Mouse (Mus musculus): Measurements from ENCODE around the gene Surf4.
"Not testable (repeated sequence)": the region's sequence is repeated elsewhere in the genome, so short reads cannot be mapped to it uniquely, and the experiment has no call there.

Surf4 gene

DNA sequence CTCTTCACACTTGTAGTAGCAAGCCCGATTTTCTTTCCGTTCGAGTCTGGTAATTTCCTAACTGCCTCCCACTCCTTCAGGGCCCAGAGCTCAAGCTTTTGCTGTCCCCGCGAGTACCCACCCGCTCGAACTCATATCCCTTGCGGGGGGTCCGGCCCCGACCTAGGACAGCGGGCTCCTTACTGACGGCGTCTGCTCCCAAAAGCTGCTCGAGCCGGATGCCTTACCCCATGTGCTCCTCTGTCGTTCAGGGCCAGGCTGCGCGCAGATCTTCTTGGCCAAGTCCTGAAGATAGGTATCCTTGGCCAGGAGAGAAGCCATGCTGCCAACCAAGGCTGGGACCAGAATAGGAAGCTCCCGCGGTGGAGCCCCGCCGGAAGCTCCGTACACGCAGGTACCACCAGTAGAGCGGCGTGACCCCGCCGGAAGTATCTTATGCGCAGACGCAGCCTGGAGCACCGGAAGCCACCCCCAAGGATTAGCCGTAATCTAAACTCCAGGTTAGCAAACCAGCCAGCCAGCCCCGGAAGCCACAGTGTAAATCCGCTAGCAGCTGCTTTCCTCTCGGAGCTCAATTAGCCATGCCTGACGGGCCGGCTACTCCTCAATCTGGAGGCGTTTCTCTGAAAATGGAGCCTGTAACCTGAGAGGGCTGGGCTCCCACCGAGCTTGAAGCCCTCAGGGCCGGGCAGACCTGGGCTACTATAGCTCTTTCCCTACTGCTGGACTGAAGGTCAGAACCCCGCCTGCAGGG, 31.1 kb downstream of the Surf4 start, which contains the start of gene Surf6:
Gene Surf6, minus strand, starts transcription at position 413 of the 754 bp plus-strand sequence.
- DNase-seq (ENCODE audit: low spot score in 2 of 2) = peak; percentile 97 to 98

DNA sequence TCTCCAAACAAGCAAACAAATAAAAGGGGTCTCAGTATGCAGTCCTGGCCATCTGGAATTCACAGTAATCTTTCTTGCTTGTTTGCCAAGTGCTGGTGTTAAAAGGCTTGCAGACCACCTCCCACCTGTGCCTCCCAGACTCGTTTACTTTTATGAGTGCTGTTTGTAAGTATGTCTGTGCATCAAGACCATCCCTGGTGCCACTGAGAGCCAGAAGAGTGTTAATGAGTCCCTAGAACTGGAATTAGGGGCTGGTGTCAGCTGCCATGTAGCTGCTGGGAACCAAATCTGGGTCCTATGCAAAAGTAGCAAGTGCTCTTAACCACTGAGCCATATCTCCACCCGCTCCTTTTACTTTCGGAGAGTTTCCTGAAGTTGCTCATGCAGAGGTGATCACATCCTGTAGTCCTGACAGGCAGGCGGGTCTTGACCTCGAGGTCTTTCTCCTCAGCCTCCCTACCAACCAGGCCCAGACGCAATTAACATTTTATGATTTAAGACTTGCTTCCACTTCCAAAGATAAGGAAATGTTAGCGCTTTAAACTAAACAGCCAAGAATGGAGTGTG, 31.8 kb downstream of the Surf4 start:
- no peak for DNase-seq (ENCODE audit: low spot score in 2 of 2)

DNA sequence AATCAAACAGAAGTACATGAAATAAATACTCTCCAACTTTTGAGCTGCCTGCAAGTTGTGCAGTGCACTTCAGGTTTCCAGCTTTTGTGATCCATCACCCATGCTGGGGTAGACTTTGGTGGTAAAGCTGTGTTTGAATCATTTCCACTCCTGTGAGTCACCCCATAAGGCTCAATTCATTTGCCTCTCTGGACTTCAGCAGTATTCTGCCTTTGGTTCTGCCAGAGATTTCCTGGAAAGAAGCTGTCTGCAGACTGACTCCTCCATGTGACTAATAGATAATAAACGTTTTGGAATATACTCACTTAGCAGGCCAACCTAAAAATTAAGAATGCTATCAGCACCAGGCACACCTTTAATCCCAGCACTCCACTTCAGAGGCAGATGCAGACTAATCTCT, 33.0 kb downstream of the Surf4 start:
- no peak for DNase-seq (ENCODE audit: low spot score in 2 of 2)

DNA sequence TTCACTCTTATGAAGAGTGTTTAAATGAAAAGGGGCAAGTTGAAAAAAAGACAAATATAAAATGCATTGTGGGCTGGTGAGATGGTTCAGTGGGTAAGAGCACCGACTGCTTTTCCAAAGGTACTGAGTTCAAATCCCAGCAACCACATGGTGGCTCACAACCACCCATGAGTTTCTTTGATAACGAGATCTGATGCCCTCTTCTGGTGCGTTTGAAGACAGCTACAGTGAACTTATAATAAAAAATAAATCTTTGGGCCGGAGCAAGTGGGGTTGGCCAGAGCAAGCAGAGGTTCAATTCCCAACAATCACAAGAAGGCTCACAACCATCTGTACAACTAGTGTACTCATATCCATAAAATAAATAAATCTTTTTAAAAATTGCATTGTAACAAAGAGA, 37.8 kb downstream of the Surf4 start:
- DNase-seq (ENCODE audit: low spot score in 2 of 2) = no peak

DNA sequence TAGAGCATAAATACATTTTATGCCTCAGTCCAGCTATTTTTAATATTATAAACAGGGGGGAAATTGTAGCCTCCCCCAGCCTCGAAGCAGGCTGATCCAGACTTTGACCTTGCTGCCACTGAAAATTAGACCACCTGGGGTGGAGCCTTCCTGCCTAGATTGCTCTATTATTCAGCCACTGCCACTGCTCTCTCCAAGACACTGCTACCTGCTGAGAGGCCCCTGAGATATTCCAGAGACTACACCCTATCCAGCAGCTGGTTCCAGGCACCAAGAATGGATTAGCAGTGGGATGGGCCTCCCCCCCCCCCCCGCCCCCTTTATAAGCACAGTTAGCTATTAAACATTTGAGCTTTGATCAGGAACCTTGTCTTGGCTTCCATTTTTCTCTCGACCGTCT, 47.6 kb downstream of the Surf4 start:
- not testable (repeated sequence) for DNase-seq (ENCODE audit: low spot score in 2 of 2)

DNA sequence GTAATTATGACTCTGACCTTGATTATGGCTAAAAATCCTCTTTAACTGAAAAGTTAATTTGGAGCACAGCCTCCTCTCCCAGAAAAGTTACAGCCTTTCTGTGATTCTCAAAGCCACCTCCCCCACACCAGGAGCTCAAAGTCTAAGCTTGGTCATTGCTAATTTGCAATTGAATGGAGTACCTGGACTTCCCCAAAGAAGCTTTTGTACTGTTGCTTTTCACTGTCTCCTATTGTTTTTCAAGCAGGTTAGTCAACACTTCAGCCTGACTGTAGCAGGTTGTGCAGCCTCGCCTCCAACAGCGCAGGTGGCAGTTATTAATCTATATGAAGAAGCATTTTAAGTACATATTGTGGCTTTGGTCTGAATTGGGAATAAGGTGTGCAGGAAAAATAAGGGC, 48.2 kb downstream of the Surf4 start:
- not testable (repeated sequence) for DNase-seq (ENCODE audit: low spot score in 2 of 2)

DNA sequence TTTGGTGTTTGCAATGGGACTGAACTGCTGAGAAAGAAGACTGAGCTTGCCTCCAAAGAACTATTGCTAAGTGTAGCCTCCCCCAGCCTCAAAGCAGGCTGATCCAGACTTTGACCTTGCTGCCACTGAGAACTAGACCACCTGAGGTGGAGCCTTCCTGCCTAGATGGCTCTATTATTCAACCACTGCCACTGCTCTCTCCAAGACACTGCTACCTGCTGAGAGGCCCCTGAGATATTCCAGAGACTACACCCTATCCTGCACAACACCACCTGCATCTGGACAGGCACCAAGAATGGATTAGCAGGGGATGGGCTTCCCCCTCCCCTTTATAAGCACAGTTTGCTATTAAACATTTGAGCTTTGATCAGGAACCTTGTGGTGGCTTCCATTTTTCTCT, 55.2 kb downstream of the Surf4 start:
- DNase-seq (ENCODE audit: low spot score in 2 of 2) = no peak

DNA sequence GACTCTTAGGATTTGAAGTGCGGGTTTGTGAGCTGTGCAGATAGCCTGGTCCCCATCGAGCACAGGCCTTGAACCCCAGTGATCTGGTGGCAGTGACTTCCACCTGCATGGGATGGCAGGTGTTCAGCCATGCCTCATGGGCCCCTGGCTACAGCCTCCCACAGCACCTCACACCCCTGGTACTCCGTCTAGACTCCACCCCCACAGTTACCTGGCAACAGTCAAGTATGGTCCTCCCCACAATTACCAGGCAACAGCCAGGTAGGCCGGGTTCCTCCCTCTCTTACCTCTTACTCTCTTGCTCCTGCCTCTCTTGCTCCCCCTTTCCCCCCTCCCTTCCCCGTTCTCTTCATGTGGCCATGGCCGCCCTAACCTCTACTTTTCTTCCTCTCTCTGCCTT, 63.1 kb downstream of the Surf4 start:
- DNase-seq (ENCODE audit: low spot score in 2 of 2) = no peak
